Comparison of ENCODE assay signal across 8 mouse cellular contexts in the genomic region with DNA sequence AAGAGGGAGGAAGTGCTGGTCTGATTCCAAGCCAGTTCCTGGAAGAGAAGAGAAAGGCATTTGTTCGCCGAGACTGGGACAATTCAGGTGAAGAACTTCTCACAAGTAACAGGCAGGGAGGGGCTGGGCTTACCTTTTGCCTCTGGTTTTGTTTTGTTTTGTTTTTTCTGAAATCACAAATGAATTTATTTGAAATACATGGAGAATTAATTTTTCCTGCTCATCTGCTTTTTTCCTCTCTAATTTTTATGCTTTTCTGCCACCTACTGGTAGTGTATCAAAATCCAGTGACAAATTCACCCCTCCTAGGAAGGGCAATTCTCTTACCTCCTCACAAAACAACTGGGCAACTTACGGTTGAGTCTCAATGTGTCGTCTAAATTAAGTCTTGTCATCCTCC.
DNase-seq lines count a peak whose midpoint lies in the region; ATAC-seq and TF ChIP-seq lines count a peak whose summit lies in the region.
"Had no signal": no experiment of that assay in that cellular context is flagged by ENCODE, and none has a peak within 500 bp of the region (broad histone marks: within the 10 kb centered on the region; RNA-seq: fewer than 3 reads in every experiment).

No protein-coding gene starts in this region.

- DNase-seq in heart, postnatal 25 days (ENCODE audit: low spot score) = no peak
- peak; percentile 64 for DNase-seq in lung, embryonic 14.5 days
- DNase-seq in lung, adult 18-20 months = no peak
- peak; percentile 39 for DNase-seq in Muller cell, postnatal 12 days (ENCODE audit: inconsistent ontology term)
- peak; percentile 15 for DNase-seq in lung, postnatal 36 days
- no peak for DNase-seq in neural tube, embryonic 10.5 days (ENCODE audit: extremely low spot score, low spot score)

- peak overlapping the region; percentile 28 for H3K4me2 ChIP-seq in heart, embryonic 14.5 days (ENCODE audit: low read length)
- H3K4me2 ChIP-seq in lung, embryonic 14.5 days = no peak overlapping the region
- H3K4me2 ChIP-seq: forebrain, embryonic 12.5 days had no signal

- 59% methylated on average over 4 of the region's 4 CpGs for WGBS in heart, embryonic 14.5 days
- 70% methylated on average over 4 of the region's 4 CpGs for WGBS in lung, embryonic 14.5 days

- H3K36me3 ChIP-seq in heart, embryonic 14.5 days (ENCODE audit: control insufficient read depth, insufficient read depth, low read length) = peaks cover 37% of the 10 kb centered on the region
- peaks cover 20% of the 10 kb centered on the region for H3K36me3 ChIP-seq in lung, embryonic 14.5 days (ENCODE audit: insufficient read depth)

- ATAC-seq in heart, embryonic 14.5 days (ENCODE audit: insufficient number of reproducible peaks, insufficient read depth, low FRiP score, low read depth) = no peak
- ATAC-seq in lung, embryonic 14.5 days (ENCODE audit: insufficient read depth) = no peak

- H3K4me1 ChIP-seq in heart, embryonic 14.5 days (ENCODE audit: control insufficient read depth in 2 of 2, insufficient read depth in 2 of 2, low read length in 2 of 2) = no peaks in the 10 kb centered on the region
- no peaks in the 10 kb centered on the region for H3K4me1 ChIP-seq in lung, embryonic 14.5 days (ENCODE audit: insufficient read depth)
- H3K4me1 ChIP-seq: forebrain, embryonic 12.5 days had no signal

- no peaks in the 10 kb centered on the region for H3K27me3 ChIP-seq in heart, embryonic 14.5 days (ENCODE audit: control insufficient read depth, insufficient read depth, low read length)
- no peaks in the 10 kb centered on the region for H3K27me3 ChIP-seq in lung, embryonic 14.5 days (ENCODE audit: insufficient read depth, low read length)
- H3K27me3 ChIP-seq: forebrain, embryonic 12.5 days had no signal

- no peak overlapping the region for H3K4me3 ChIP-seq in heart, embryonic 14.5 days (ENCODE audit: control insufficient read depth in 1 of 2, insufficient read depth in 1 of 2, low read depth in 1 of 2, low read length in 2 of 2)
- no peak overlapping the region for H3K4me3 ChIP-seq in lung, embryonic 14.5 days (ENCODE audit: low read depth, low read length)
- H3K4me3 ChIP-seq: forebrain, embryonic 12.5 days had no signal

- H3K27ac ChIP-seq in heart, embryonic 14.5 days (replicated peaks in 1 of 2; ENCODE audit: control insufficient read depth in 1 of 2, insufficient read depth in 1 of 2, low read depth in 2 of 2, low read length in 2 of 2) = no peak overlapping the region
- H3K27ac ChIP-seq in lung, embryonic 14.5 days (ENCODE audit: low read depth) = no peak overlapping the region
- H3K27ac ChIP-seq: forebrain, embryonic 12.5 days had no signal

- intact Hi-C loops in heart, postnatal 25 days (cut with DNase I) = loop anchor here (1.0 to 10.0 kb wide), 5 partner anchors 67 to 661 kb away; no protein-coding TSS in a partner anchor

- peak; percentile 49 for TF ChIP-seq CTCF in lung, embryonic 14.5 days (IDR thresholded peaks at IDR 0.05; ENCODE audit: low read depth)

- H3K9ac ChIP-seq in heart, embryonic 14.5 days (ENCODE audit: low read length) = no peak overlapping the region
- H3K9ac ChIP-seq in lung, embryonic 14.5 days = no peak overlapping the region
- H3K9ac ChIP-seq: forebrain, embryonic 12.5 days had no signal

- H3K9me3 ChIP-seq in heart, embryonic 14.5 days (ENCODE audit: control insufficient read depth, low read length) = no peaks in the 10 kb centered on the region
- H3K9me3 ChIP-seq in lung, embryonic 14.5 days (ENCODE audit: low read depth, low read length) = no peaks in the 10 kb centered on the region
- H3K9me3 ChIP-seq: forebrain, embryonic 12.5 days had no signal

Comparison
In these comparisons a context has a peak if more than half of its experiments do, and no peak if none do; other contexts are left out.
1. DNase-seq: peak in lung, embryonic 14.5 days (single experiment), Muller cell, postnatal 12 days (single experiment) and lung, postnatal 36 days (single experiment); none in heart, postnatal 25 days (single experiment), lung, adult 18-20 months (0 of 2) and neural tube, embryonic 10.5 days (single experiment).